Mouse (Mus musculus): ENCODE results near the gene Tyw1. TPM values are rescaled to one million over a fixed set of nuclear protein-coding genes. Genes with fewer than 3 reads are reported as not detected.

Tyw1 gene
- polyA plus RNA-seq, 1 experiment from 2014 or later = 28.0 TPM

- Histone ChIP-seq H3K4me3 (replicated peaks) (no peak overlapping the region), H3K4me1 (peaks cover 13% of the 10 kb centered on the region), H3K27ac (peak overlapping the region; percentile 64), H3K9ac (no peak overlapping the region), H3K9me3 (replicated peaks) (peaks cover 7% of the 10 kb centered on the region; the same call in 1 of the 2 replicates), H3K27me3 (no peaks in the 10 kb centered on the region), H3K36me3 (peaks cover 25% of the 10 kb centered on the region), H3K4me2 (0 out of 2 replicates have a peak overlapping the region, but pooled peaks have one; percentile 16)
- 24% methylated on average over 6 of the region's 6 CpGs for WGBS
- ATAC-seq (replicated peaks; ENCODE audit: low FRiP score) = peak; percentile 67
Observed at GRCm38 (mm10) chr5:130327615-130328263, 72.3 kb downstream of the Tyw1 start.

GRCm38 (mm10) chr5:130328366-130328765, 72.9 kb downstream of the Tyw1 start:
- peaks cover 7% of the 10 kb centered on the region; the same call in 1 of the 2 replicates for H3K9me3 ChIP-seq (replicated peaks)
- 0 out of 2 replicates have a peak overlapping the region, but pooled peaks have one; percentile 16 for H3K4me2 ChIP-seq
- WGBS = 42% methylated on average over 9 of the region's 9 CpGs
- no peak overlapping the region for H3K9ac ChIP-seq
- ATAC-seq (replicated peaks; ENCODE audit: low FRiP score) = peak; percentile 24; the same call in 1 of the 2 replicates
- H3K27me3 ChIP-seq = no peaks in the 10 kb centered on the region
- H3K4me1 ChIP-seq = peaks cover 13% of the 10 kb centered on the region
- H3K27ac ChIP-seq = peak overlapping the region; percentile 64
- peaks cover 25% of the 10 kb centered on the region for H3K36me3 ChIP-seq
- H3K4me3 ChIP-seq (replicated peaks) = no peak overlapping the region

DNA sequence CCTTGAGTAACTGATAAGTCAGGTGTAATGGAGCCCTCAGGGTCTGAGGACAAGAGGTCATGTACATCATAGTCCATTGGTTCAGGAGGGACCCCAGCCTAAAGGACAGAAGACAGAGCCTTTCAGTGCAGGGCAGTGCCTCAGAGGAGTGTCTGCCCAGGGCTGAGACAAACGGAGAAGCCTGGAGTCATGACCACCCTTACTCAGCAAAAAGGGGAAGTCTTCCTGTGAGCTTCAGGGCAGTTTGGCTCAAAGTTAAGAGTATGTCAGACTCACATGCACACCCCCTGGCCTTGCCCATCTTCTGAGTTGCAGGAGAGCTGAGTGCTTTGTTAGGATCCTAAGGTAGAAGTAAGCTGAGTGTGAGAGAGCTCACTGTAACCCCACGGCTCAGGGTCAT, 74.5 kb downstream of the Tyw1 start:
- peaks cover 13% of the 10 kb centered on the region for H3K4me1 ChIP-seq
- WGBS = 82% methylated on average over 2 of the region's 2 CpGs
- no peak overlapping the region for H3K4me3 ChIP-seq (replicated peaks)
- no peak overlapping the region for H3K9ac ChIP-seq
- H3K27ac ChIP-seq = no peak overlapping the region
- ATAC-seq (replicated peaks; ENCODE audit: low FRiP score) = no peak
- H3K4me2 ChIP-seq = no peak overlapping the region
- peaks cover 22% of the 10 kb centered on the region for H3K36me3 ChIP-seq
- no peaks in the 10 kb centered on the region for H3K27me3 ChIP-seq
- H3K9me3 ChIP-seq (replicated peaks) = no peaks in the 10 kb centered on the region

DNA sequence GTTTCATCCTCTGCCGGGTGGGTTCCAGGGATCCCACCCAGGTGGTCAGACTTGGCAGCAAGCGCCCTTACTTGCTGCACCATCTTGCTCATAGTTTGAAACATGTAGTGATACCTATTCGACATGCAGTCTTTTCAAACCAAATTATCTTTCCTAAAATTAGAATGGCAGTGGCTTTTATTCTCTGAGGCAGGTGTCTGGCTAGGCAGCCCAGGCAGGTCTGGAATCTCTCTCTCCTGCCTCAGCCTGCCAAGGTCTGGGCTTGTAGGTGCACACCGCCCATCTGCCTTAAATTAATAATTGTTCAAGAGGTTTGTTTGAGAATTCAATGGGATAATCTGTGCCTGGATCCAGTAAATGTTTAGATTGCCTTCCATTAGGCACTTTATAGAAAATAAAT, 75.4 kb downstream of the Tyw1 start:
- no peak overlapping the region for H3K9ac ChIP-seq

DNA sequence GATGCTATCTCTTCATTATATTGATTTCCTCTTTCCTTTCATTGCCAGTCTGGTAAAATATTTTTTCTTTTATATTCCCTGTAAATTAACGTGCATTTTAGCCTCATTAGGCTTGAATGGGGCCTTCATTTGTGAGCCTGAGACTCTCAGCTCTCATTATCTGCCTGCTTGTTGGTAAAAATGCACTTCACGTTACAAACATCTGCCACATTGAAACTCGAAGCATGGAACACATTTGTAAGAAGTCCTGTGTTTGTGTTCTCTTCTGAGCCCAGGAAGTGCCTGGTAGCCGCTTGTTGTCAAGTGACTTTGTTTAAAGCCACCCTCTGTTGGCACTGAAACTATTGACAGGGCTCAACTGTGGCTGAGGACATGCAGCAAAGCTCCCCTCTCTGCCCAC, 75.8 kb downstream of the Tyw1 start:
- 77% methylated on average over 4 of the region's 4 CpGs for WGBS
- no peak overlapping the region for H3K27ac ChIP-seq
- ATAC-seq (replicated peaks; ENCODE audit: low FRiP score) = no peak

More for the DNA sequence above, 75.4 kb downstream of the Tyw1 start:
- 90% methylated on average over 4 of the region's 4 CpGs for WGBS
- H3K27me3 ChIP-seq = no peaks in the 10 kb centered on the region
- no peak overlapping the region for H3K4me2 ChIP-seq
- no peak overlapping the region for H3K4me3 ChIP-seq (replicated peaks)
- H3K36me3 ChIP-seq = peaks cover 22% of the 10 kb centered on the region
- H3K4me1 ChIP-seq = peaks cover 13% of the 10 kb centered on the region
- no peaks in the 10 kb centered on the region; the same call in 1 of the 2 replicates for H3K9me3 ChIP-seq (replicated peaks)
- ATAC-seq (replicated peaks; ENCODE audit: low FRiP score) = no peak
- no peak overlapping the region for H3K27ac ChIP-seq

DNA sequence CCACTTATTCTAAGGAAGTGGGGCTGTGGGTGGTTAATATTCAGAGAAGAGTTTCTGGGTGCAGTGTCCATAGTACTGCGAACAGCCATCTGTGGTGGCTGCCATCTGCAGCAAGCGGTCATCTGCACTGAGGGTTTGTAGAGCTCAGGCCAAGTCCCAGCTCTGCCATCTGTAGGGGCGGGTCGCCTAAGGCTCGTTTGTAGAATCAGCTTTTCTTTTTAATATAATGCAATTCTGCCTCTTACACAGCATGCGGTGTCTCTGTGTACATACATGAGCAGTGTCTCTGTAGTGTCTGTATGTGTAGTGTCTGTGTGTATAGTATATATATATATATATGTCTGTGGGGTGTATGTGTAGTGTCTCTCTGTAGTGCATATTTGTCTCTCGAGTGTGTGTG, 78.1 kb downstream of the Tyw1 start:
- Histone ChIP-seq H3K27me3 (no peaks in the 10 kb centered on the region), H3K27ac (no peak overlapping the region), H3K9ac (no peak overlapping the region), H3K4me1 (peaks cover 5% of the 10 kb centered on the region), H3K9me3 (replicated peaks) (no peaks in the 10 kb centered on the region; the same call in 1 of the 2 replicates), H3K4me3 (replicated peaks) (no peak overlapping the region), H3K36me3 (peaks cover 28% of the 10 kb centered on the region), H3K4me2 (no peak overlapping the region)
- 86% methylated on average over 7 of the region's 7 CpGs for WGBS
- ATAC-seq (replicated peaks; ENCODE audit: low FRiP score) = no peak

More for the DNA sequence above, 75.8 kb downstream of the Tyw1 start:
- Histone ChIP-seq H3K4me3 (replicated peaks) (no peak overlapping the region), H3K36me3 (peaks cover 23% of the 10 kb centered on the region), H3K9ac (no peak overlapping the region), H3K27me3 (no peaks in the 10 kb centered on the region), H3K9me3 (replicated peaks) (no peaks in the 10 kb centered on the region; the same call in 1 of the 2 replicates), H3K4me1 (peaks cover 13% of the 10 kb centered on the region), H3K4me2 (no peak overlapping the region)

DNA sequence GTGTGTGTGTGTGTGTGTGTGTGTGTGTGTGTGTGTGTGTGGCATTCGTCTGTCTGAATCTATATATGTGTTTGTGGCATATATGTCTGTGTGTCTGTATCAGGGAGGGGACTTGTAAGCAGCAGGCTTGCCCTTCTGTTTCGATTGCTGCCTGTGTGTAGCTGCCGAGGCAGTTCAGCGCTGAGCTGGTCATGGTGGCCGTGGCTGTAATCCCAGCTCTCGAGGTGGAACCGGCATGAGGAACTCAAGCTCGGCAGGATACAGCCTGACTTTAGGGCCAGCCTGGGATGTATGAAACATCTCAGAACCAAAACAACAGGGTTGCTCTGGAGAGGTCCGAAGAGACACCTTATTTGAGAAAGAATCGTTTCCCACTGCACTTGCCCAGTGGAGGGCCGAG, 78.6 kb downstream of the Tyw1 start:
- no peaks in the 10 kb centered on the region for H3K27me3 ChIP-seq
- H3K9me3 ChIP-seq (replicated peaks) = no peaks in the 10 kb centered on the region; the same call in 1 of the 2 replicates
- H3K9ac ChIP-seq = no peak overlapping the region
- ATAC-seq (replicated peaks; ENCODE audit: low FRiP score) = no peak
- WGBS = 91% methylated on average over 11 of the region's 11 CpGs
- H3K4me2 ChIP-seq = no peak overlapping the region
- H3K36me3 ChIP-seq = peaks cover 31% of the 10 kb centered on the region
- no peak overlapping the region for H3K4me3 ChIP-seq (replicated peaks)
- no peak overlapping the region for H3K27ac ChIP-seq
- H3K4me1 ChIP-seq = peaks cover under 1% of the 10 kb centered on the region

GRCm38 (mm10) chr5:130335462-130335861, 80.0 kb downstream of the Tyw1 start:
- no peak overlapping the region for H3K4me2 ChIP-seq
- WGBS = 94% methylated on average over 4 of the region's 4 CpGs
- no peaks in the 10 kb centered on the region; the same call in 1 of the 2 replicates for H3K4me1 ChIP-seq
- no peak overlapping the region for H3K9ac ChIP-seq
- no peaks in the 10 kb centered on the region for H3K27me3 ChIP-seq
- H3K27ac ChIP-seq = no peak overlapping the region
- no peaks in the 10 kb centered on the region; the same call in 1 of the 2 replicates for H3K9me3 ChIP-seq (replicated peaks)
- no peak for ATAC-seq (replicated peaks; ENCODE audit: low FRiP score)
- H3K4me3 ChIP-seq (replicated peaks) = no peak overlapping the region
- peaks cover 43% of the 10 kb centered on the region for H3K36me3 ChIP-seq

DNA sequence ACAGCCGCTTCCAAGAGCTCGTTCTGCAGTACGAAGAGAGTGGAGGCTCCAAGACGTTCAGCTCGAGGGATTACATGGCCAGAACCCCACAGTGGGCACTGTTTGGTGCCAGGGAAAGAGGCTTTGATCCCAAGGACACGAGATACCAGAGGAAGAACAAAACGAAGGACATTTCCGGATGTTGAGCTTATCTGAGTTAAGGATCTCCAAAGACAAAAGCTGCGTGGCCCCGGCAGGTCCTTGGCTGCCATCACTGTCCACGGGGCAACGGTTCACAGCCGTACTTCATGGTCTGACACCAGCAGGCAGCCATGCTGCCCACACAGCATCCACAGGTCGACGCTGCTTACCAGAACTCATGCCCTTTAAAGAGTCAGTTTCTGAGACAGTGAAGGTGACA, 85.2 kb downstream of the Tyw1 start:
- 92% methylated on average over 15 of the region's 15 CpGs for WGBS
- H3K4me1 ChIP-seq = no peaks in the 10 kb centered on the region

GRCm38 (mm10) chr5:130344999-130345398, 89.6 kb downstream of the Tyw1 start:
- WGBS = 85% methylated on average over 7 of the region's 7 CpGs
- no peak overlapping the region for H3K27ac ChIP-seq
- H3K36me3 ChIP-seq = peaks cover 32% of the 10 kb centered on the region
- H3K4me1 ChIP-seq = no peaks in the 10 kb centered on the region
- H3K9ac ChIP-seq = no peak overlapping the region
- H3K4me2 ChIP-seq = no peak overlapping the region
- ATAC-seq (replicated peaks; ENCODE audit: low FRiP score) = no peak
- no peaks in the 10 kb centered on the region for H3K9me3 ChIP-seq (replicated peaks)
- no peak overlapping the region for H3K4me3 ChIP-seq (replicated peaks)
- no peaks in the 10 kb centered on the region for H3K27me3 ChIP-seq

More for the DNA sequence above, 85.2 kb downstream of the Tyw1 start:
- H3K36me3 ChIP-seq = peaks cover 59% of the 10 kb centered on the region
- no peaks in the 10 kb centered on the region for H3K27me3 ChIP-seq
- H3K4me3 ChIP-seq (replicated peaks) = no peak overlapping the region
- no peak overlapping the region for H3K4me2 ChIP-seq
- H3K27ac ChIP-seq = no peak overlapping the region
- H3K9ac ChIP-seq = no peak overlapping the region
- ATAC-seq (replicated peaks; ENCODE audit: low FRiP score) = no peak
- no peaks in the 10 kb centered on the region for H3K9me3 ChIP-seq (replicated peaks)

- H3K4me2 ChIP-seq = no peak overlapping the region
- H3K4me3 ChIP-seq (replicated peaks) = no peak overlapping the region
- H3K27ac ChIP-seq = no peak overlapping the region
- ATAC-seq (replicated peaks; ENCODE audit: low FRiP score) = no peak
- no peaks in the 10 kb centered on the region for H3K9me3 ChIP-seq (replicated peaks)
- no peaks in the 10 kb centered on the region for H3K4me1 ChIP-seq
- WGBS = 77% methylated on average over 2 of the region's 2 CpGs
- no peak overlapping the region for H3K9ac ChIP-seq
- H3K27me3 ChIP-seq = no peaks in the 10 kb centered on the region
- peaks cover 23% of the 10 kb centered on the region for H3K36me3 ChIP-seq
Observed at GRCm38 (mm10) chr5:130345871-130346270, 90.5 kb downstream of the Tyw1 start.

DNA sequence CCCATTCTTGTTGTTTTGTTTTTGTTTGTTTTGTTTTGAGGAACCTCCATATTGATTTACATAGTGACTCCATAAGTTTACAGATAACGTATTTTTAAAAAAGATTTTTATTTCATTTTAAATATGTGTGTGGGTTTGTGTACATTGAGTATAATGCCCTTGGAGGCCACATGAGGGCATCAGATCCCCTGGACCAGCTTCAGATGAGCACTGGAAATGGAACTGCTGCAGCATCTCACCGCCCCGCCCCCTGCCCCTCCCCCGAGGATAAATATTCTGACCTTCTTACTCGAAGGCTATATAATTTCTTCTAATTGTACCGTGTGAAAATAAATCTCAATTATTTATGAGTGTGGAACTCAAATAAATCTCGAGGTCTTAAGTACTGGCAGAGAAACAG, 99.8 kb downstream of the Tyw1 start:
- WGBS = 42% methylated on average over 7 of the region's 7 CpGs
- Histone ChIP-seq H3K27me3 (no peaks in the 10 kb centered on the region), H3K4me3 (replicated peaks) (no peak overlapping the region), H3K36me3 (no peaks in the 10 kb centered on the region), H3K9ac (no peak overlapping the region), H3K27ac (no peak overlapping the region), H3K9me3 (replicated peaks) (no peaks in the 10 kb centered on the region), H3K4me1 (no peaks in the 10 kb centered on the region), H3K4me2 (no peak overlapping the region)
- ATAC-seq (replicated peaks; ENCODE audit: low FRiP score) = no peak
